Mouse (Mus musculus): ENCODE data around the gene Nin.

GRCm38 (mm10) chr12:70026233-70026632, 87.3 kb downstream of the Nin start:
- no peak for TF ChIP-seq POLR2A (IDR thresholded peaks at IDR 0.05; ENCODE audit: low read depth, low read length)
- no peak for TF ChIP-seq CTCF (IDR thresholded peaks at IDR 0.05; ENCODE audit: extremely low read depth, insufficient read depth, insufficient read length, insufficient replicate concordance)

Data from spleen, adult 2 months (tissue).